ENCODE assay signal across 10 mouse cellular contexts in genomic region chr17:33812475-33812874, GRCm38 (mm10). TPM values are rescaled to one million over a fixed set of nuclear protein-coding genes. Genes with fewer than 3 reads are reported as not detected.
A peak's percentile ranks its signal among the peaks of the same experiment; 100 is the strongest.
DNase-seq lines count a peak whose midpoint lies in the region; ATAC-seq lines count a peak whose summit lies in the region.
"Had no signal": no experiment of that assay in that cellular context is flagged by ENCODE, and none has a peak within 500 bp of the region (broad histone marks: within the 10 kb centered on the region; RNA-seq: fewer than 3 reads in every experiment).

No protein-coding gene starts in this region.

- H3K4me3 ChIP-seq in kidney, embryonic 14.5 days (ENCODE audit: low read length), result no peak overlapping the region
- peak overlapping the region; percentile 15; the same call in 1 of the 2 replicates for H3K4me3 ChIP-seq in heart, embryonic 15.5 days
- H3K4me3 ChIP-seq in hindbrain, embryonic 16.5 days (ENCODE audit: low read length), result no peak overlapping the region

- H3K27ac ChIP-seq in kidney, embryonic 14.5 days (ENCODE audit: low read depth, low read length), result no peak overlapping the region; the same call in 1 of the 2 replicates
- peak overlapping the region; percentile 38 for H3K27ac ChIP-seq in heart, embryonic 15.5 days
- no peak overlapping the region for H3K27ac ChIP-seq in hindbrain, embryonic 16.5 days (ENCODE audit: low read depth, low read length)

- no peak overlapping the region for H3K9ac ChIP-seq in kidney, embryonic 14.5 days (ENCODE audit: low read depth, low read length)
- no peak overlapping the region for H3K9ac ChIP-seq in heart, embryonic 15.5 days
- H3K9ac ChIP-seq in hindbrain, embryonic 16.5 days (ENCODE audit: low read depth, low read length), result no peak overlapping the region

- no peak for DNase-seq in kidney, adult 11 months
- peak; percentile 58 for DNase-seq in NIH3T3 (ENCODE audit: low read depth)
- peak; percentile 44 for DNase-seq in lung, postnatal 14 days
- DNase-seq in ovary, postnatal 36 days (ENCODE audit: low spot score), result no peak
- DNase-seq in left cerebral cortex, adult 18-20 months (ENCODE audit: low spot score in 2 of 2), result no peak
- DNase-seq: gastrocnemius, postnatal 14 days; liver had no signal

- H3K4me2 ChIP-seq in kidney, embryonic 14.5 days (replicated peaks; ENCODE audit: low read depth, low read length), result peak overlapping the region; percentile 0; the same call in 1 of the 2 replicates
- H3K4me2 ChIP-seq in heart, embryonic 15.5 days, result peak overlapping the region; percentile 80
- no peak overlapping the region for H3K4me2 ChIP-seq in hindbrain, embryonic 16.5 days (ENCODE audit: low read length)

- 11% methylated on average over 3 of the region's 3 CpGs for WGBS in kidney, embryonic 14.5 days
- 44% methylated on average over 3 of the region's 3 CpGs for WGBS in heart, embryonic 15.5 days
- WGBS in hindbrain, embryonic 16.5 days, result 50% methylated on average over 3 of the region's 3 CpGs

- no peaks in the 10 kb centered on the region for H3K9me3 ChIP-seq in kidney, embryonic 14.5 days (ENCODE audit: control insufficient read depth, low read length)
- no peaks in the 10 kb centered on the region for H3K9me3 ChIP-seq in heart, embryonic 15.5 days (replicated peaks)
- H3K9me3 ChIP-seq in hindbrain, embryonic 16.5 days (ENCODE audit: control insufficient read depth, low read length), result no peaks in the 10 kb centered on the region

- peaks cover 16% of the 10 kb centered on the region for H3K4me1 ChIP-seq in kidney, embryonic 14.5 days (ENCODE audit: control insufficient read depth, insufficient read depth, low read length)
- H3K4me1 ChIP-seq in heart, embryonic 15.5 days (replicated peaks), result peaks cover 33% of the 10 kb centered on the region
- peaks cover 7% of the 10 kb centered on the region; the same call in 1 of the 2 replicates for H3K4me1 ChIP-seq in hindbrain, embryonic 16.5 days (ENCODE audit: control insufficient read depth, insufficient read depth, low read depth, low read length)

- no peaks in the 10 kb centered on the region for H3K27me3 ChIP-seq in kidney, embryonic 14.5 days (ENCODE audit: control insufficient read depth, insufficient read depth, low read length)
- H3K27me3 ChIP-seq in heart, embryonic 15.5 days, result peaks cover 22% of the 10 kb centered on the region
- no peaks in the 10 kb centered on the region; the same call in 1 of the 2 replicates for H3K27me3 ChIP-seq in hindbrain, embryonic 16.5 days (replicated peaks; ENCODE audit: control insufficient read depth, insufficient read depth, low read length)

- H3K36me3 ChIP-seq in kidney, embryonic 14.5 days (ENCODE audit: control insufficient read depth, insufficient read depth, low read length), result no peaks in the 10 kb centered on the region
- H3K36me3 ChIP-seq in heart, embryonic 15.5 days, result no peaks in the 10 kb centered on the region
- H3K36me3 ChIP-seq in hindbrain, embryonic 16.5 days (ENCODE audit: control insufficient read depth, insufficient read depth, low read length), result no peaks in the 10 kb centered on the region

- ATAC-seq in kidney, embryonic 14.5 days (ENCODE audit: low FRiP score, low TSS enrichment), result no peak
- ATAC-seq in heart, embryonic 15.5 days (replicated peaks; ENCODE audit: insufficient number of reproducible peaks, insufficient read depth, low FRiP score, low read depth), result no peak
- ATAC-seq in hindbrain, embryonic 16.5 days, result no peak

RNA-seq across cellular contexts. Expression of gene Kank3, which starts 2.2 kb away (rescaled TPM):
- polyA plus RNA-seq in kidney, embryonic 14.5 days (2014; fragmentation: Nextera tagmentation; extraction: Ambion mirVana), result 49.9 and 52.1 TPM in 2 replicates
- 44.1 and 52.6 TPM in 2 replicates for polyA plus RNA-seq in heart, embryonic 15.5 days (2015; fragmentation: Nextera tagmentation; extraction: Ambion mirVana)
- 45.8 and 46.6 TPM in 2 replicates for polyA plus RNA-seq in hindbrain, embryonic 16.5 days (2015; fragmentation: Nextera tagmentation; extraction: Ambion mirVana)
- 10 to 100 TPM; 27.5 to 32.7 TPM for total RNA-seq in left cerebral cortex, adult 18-20 months (2021)

RNA-seq across cellular contexts. Expression of gene Rps28, which starts 11.9 kb away (rescaled TPM):
- 1,210 and 1,489 TPM in 2 replicates for polyA plus RNA-seq in kidney, embryonic 14.5 days (2014; fragmentation: Nextera tagmentation; extraction: Ambion mirVana)
- 456 and 543 TPM in 2 replicates for polyA plus RNA-seq in heart, embryonic 15.5 days (2015; fragmentation: Nextera tagmentation; extraction: Ambion mirVana)
- 392 and 410 TPM in 2 replicates for polyA plus RNA-seq in hindbrain, embryonic 16.5 days (2015; fragmentation: Nextera tagmentation; extraction: Ambion mirVana)
- 100 to 1,000 TPM; 702 to 765 TPM for total RNA-seq in left cerebral cortex, adult 18-20 months (2021)

RNA-seq across cellular contexts. Expression of gene Ndufa7, which starts 11.9 kb away (rescaled TPM):
- polyA plus RNA-seq in kidney, embryonic 14.5 days (2014; fragmentation: Nextera tagmentation; extraction: Ambion mirVana), result 504 and 675 TPM in 2 replicates
- 487 and 517 TPM in 2 replicates for polyA plus RNA-seq in heart, embryonic 15.5 days (2015; fragmentation: Nextera tagmentation; extraction: Ambion mirVana)
- 464 and 517 TPM in 2 replicates for polyA plus RNA-seq in hindbrain, embryonic 16.5 days (2015; fragmentation: Nextera tagmentation; extraction: Ambion mirVana)
- total RNA-seq in left cerebral cortex, adult 18-20 months (2021), result 100 to 1,000 TPM; 194 to 196 TPM

RNA-seq across cellular contexts. Expression of gene Cd320, which starts 30.4 kb away (rescaled TPM):
- polyA plus RNA-seq in kidney, embryonic 14.5 days (2014; fragmentation: Nextera tagmentation; extraction: Ambion mirVana), result 111 and 121 TPM in 2 replicates
- 31.4 and 39.9 TPM in 2 replicates for polyA plus RNA-seq in heart, embryonic 15.5 days (2015; fragmentation: Nextera tagmentation; extraction: Ambion mirVana)
- polyA plus RNA-seq in hindbrain, embryonic 16.5 days (2015; fragmentation: Nextera tagmentation; extraction: Ambion mirVana), result 55.7 and 59.8 TPM in 2 replicates
- 10 to 100 TPM; 24.2 to 24.4 TPM for total RNA-seq in left cerebral cortex, adult 18-20 months (2021)

RNA-seq across cellular contexts. Expression of gene Angptl4, which starts 30.8 kb away (rescaled TPM):
- 18.4 and 19.4 TPM in 2 replicates for polyA plus RNA-seq in kidney, embryonic 14.5 days (2014; fragmentation: Nextera tagmentation; extraction: Ambion mirVana)
- polyA plus RNA-seq in heart, embryonic 15.5 days (2015; fragmentation: Nextera tagmentation; extraction: Ambion mirVana), result 15.4 and 20.0 TPM in 2 replicates
- 26.6 and 29.0 TPM in 2 replicates for polyA plus RNA-seq in hindbrain, embryonic 16.5 days (2015; fragmentation: Nextera tagmentation; extraction: Ambion mirVana)
- total RNA-seq in left cerebral cortex, adult 18-20 months (2021), result 1 to 10 TPM; 1.4 to 2.2 TPM

Comparison
In these comparisons a context has a peak if more than half of its experiments do, and no peak if none do; other contexts are left out.
1. DNase-seq: peak in NIH3T3 (single experiment) and lung, postnatal 14 days (single experiment); none in kidney, adult 11 months (single experiment), ovary, postnatal 36 days (single experiment) and left cerebral cortex, adult 18-20 months (0 of 2).